Mouse (Mus musculus) CD4-positive, CD25-positive, alpha-beta regulatory T cell, adult 4 months (primary cell): ENCODE measurements around the gene Cuedc1. TPM values are rescaled to one million over a fixed set of nuclear protein-coding genes. Genes with fewer than 3 reads are reported as not detected.

Source experiments
- ATAC-seq: one replicate; pipeline ENCODE4 v1.8.0; 2017
- polyA plus RNA-seq, 2 experiments: library from polyadenylated mRNA; unstranded; fragments of 100-300 nt; shearing (Covaris generic); gene quantifications; one replicate each; pipeline ENCODE4 v1.2.1; 2017

Cuedc1 gene
- polyA plus RNA-seq: 1 to 10 TPM; 4.1 to 9.9 TPM

DNA sequence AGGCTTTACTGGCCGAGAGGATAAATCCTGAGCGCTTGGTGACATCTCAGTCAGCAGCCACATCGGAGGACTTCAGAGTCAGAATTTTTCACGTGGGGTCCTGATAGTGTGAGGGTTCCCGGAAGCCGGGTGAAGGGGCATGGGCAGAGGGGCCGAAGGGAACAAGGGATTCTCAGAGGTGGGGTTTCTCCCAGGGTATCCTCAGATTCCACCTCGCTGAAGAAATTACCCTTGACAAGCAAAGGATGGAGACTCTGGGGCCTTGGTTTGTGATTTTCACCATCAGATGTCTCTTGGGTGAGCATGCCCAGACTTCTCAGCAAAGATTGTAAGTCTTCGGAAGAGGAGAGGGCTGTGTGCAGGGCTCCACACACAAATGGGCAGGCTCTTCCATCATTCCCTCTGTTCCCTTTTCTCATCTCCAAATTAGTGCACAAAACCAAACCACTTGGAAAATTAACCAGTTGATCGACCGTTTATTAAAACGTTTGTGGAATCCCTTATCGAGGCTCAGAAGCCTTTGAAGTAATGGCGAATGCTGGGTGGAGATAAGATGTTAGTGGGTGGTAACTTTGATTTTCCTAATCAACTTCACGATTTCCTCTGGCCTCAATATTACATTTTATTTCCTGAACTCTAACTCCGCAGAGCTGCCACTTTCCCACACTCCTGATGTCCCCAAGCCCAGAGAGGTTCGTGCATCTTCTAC lies at the start of gene Cuedc1:
Cuedc1 (plus strand) TSS at position 38 of the 709 bp plus-strand sequence.
- ATAC-seq: no peak

DNA sequence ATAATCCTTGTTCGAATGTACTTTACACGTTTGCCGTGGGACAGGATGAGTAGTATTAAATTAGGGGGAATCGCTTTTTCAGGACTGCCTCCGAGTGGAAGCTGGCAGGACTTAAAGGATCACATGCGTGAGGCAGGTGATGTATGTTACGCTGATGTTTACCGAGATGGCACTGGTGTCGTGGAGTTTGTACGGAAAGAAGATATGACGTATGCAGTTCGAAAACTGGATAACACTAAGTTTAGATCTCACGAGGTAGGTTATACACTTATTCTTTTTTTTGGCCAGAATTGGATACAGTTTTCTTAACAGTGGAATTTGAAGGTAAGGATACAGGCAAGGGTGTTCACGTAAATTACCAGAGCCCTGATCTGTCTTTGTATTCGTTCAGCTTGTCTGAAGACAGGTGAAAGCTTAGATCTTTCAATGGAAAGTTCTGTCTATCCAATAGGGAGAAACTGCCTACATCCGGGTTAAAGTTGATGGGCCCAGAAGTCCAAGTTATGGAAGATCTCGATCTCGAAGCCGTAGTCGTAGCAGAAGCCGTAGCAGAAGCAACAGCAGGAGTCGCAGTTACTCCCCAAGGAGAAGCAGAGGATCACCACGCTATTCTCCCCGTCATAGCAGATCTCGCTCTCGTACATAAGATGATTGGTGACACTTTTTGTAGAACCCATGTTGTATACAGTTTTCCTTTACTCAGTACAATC lies 48.7 kb upstream of the Cuedc1 start:
- peak; percentile 12 for ATAC-seq

GRCm38 (mm10) chr11:88049732-88050131 lies 48.1 kb upstream of the Cuedc1 start:
- ATAC-seq: no peak

DNA sequence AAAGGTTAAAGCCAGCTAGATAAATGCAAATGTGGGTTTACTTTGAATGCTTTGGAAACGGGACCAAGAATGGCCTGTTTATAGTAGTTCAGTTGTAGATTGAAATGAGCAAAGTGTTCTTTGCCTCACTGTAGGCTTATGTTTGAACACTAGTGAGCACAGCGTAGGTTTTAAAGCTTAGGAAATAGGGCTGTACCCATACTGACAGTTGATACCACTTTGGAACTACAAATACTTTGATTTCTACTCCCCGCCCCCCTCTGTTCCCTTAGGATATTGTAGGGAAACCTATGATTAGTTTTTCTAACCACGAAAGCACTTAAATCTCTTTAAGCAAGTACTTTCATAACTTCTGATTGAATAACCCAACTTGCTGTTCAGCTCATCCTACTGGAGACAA lies 45.2 kb upstream of the Cuedc1 start:
- no peak for ATAC-seq

DNA sequence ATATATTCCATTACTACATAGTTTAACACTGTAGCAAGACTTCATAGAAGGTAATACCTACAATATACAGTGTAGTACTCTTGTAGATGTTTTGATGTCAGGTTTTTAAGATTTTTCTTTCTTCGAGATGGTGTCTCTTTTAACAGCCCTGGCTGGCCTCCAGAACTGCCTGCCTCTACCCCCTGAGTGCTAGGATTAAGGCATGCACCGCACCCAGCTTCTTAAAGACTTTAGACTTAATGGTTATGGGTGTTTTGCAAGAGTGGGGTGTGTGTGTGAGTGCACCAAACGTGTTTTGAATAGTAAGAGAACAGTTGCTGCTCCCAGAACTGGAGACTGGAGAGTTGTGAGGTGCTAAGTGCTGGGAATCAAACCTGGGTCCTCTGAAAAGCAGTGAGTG lies 44.0 kb upstream of the Cuedc1 start:
- no peak for ATAC-seq

GRCm38 (mm10) chr11:88054589-88054988 lies 43.3 kb upstream of the Cuedc1 start:
- peak; percentile 41 for ATAC-seq

DNA sequence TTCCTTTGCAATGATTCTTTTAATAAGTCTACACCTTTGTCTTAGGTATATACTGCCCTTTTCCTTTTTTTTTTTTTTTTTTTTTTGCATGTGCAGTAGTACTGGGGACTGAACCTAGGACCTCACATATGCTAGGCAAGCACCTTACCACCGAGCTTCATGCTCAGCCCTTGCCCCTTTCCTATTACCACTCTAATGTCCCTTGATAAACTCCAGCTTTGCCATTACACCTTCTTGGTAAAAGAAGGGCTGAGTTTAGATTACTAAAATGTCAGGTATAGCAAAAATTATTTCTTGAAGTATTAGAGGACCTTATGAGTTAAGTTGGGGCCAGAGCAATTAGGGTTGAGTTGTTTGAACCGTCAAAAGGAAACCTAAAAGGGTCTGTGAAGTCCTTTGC lies 42.1 kb upstream of the Cuedc1 start:
- no peak for ATAC-seq

GRCm38 (mm10) chr11:88057788-88058187 lies 40.1 kb upstream of the Cuedc1 start:
- ATAC-seq: no peak

DNA sequence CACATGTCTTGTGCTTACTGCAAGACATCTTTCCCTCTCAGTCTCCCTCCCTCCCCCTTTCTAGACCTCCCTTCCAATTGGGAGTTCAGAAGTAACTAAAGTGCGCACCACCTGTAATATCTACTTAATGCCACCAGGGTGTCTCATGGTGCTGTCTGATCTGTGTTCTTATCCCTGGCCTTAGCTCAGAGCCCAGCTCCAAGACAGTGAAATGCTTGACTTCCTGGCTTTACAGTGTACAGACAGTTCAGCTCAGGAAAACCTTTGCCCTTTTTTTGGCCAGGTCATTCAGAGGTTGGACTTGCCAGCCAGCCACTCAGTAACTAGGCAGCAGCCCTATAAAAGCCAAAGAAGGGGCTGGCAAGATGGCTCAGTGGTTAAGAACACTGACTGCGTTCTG lies 38.7 kb upstream of the Cuedc1 start:
- ATAC-seq: peak; percentile 94

DNA sequence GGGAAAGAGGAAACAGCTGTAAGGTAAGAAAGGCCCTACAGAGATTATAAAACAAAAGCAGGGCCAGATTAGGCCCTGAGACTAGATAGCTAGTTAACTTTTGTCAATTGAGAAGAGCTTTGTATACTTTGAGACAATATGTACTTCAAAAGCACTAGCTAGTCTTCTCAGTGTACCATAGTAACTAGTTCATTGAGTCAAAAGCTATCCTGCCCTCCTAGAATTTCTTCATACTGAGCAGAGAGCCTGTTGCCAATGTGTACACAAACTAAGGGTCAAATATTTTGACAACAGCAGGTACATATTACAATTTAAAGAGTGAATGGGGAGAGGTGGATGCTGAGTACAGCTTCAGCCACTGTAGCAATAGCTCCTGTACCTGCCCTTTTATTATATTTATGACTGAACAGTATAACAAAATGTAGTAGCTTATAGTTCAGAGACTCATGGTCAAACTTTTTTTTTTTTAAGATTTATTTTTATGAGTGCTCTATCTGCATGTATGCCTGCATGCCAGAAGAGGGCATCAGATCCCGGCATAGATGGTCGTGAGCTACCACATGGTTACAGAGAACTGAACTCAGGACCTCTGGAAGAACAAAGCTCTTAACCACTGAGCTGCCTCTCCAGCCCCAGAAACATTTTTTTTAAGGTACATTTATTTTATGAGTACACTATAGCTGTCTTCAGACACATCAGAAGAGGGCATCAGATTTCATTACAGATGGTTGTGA lies 35.8 kb upstream of the Cuedc1 start:
- no peak for ATAC-seq

DNA sequence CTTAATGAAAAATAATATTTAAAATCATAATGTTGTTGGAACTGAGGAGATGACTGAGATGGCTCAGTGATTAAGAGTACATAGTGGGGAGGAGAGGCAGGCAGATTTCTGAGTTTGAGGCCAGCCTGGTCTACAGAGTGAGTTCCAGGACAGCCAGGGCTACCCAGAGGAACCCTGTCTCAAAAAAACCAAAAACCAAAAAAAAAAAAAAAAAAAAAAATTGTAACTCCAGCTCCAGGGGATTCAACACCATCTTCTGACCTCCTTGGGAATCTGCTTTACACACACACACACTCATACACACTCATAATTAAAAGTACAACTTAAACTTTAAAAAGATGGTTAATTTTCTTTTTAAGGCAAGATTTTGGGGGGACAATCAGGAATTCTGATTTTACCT lies 32.1 kb upstream of the Cuedc1 start:
- no peak for ATAC-seq

GRCm38 (mm10) chr11:88067191-88067585 lies 30.7 kb upstream of the Cuedc1 start:
- no peak for ATAC-seq

DNA sequence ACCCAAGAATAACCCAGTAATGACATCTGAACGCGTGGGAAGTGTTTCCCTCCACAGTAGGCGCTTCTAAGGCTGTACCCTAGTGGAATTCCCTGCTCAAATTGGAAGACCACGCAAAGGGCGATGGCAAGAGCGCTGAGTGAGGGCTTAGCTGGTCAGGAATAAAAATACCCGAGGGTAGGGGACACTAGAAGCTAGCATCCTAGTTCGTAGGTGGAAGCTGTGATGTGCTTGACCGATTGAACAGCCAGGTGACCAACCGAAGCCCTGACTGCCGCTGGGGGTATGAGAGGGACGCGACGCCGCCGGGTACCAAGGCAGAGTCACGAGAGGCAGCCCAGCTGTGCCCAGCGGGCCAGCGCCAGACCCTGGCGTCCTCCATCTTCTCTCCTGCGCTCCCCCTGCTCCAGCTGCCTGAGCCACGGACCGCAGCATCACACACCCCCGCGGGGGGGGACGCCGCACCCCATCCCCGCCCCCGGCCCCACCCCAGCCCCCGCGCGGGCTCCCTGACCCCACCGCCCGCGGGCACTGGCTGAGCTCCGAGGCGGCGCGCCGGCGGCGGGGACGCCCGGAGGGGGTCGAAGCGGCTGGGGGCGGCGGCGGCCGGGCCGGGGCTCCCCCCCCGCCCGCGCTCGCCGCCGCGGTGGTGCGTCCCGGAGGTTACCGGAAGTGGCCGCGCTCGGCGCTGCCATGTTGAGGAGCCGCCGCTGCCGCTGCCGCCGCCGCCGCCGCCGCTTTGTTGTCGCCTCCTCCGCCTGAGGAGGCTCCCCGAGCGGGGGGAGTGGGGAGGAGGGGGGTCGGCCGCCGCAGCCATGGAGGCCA lies 30.1 kb upstream of the Cuedc1 start, which contains the start of gene Vezf1:
Vezf1 (plus strand) TSS at position 694 of the 825 bp plus-strand sequence.
- peak; percentile 64 for ATAC-seq

- peak; percentile 39 for ATAC-seq
Observed at GRCm38 (mm10) chr11:88068411-88069245, 29.2 kb upstream of the Cuedc1 start.

DNA sequence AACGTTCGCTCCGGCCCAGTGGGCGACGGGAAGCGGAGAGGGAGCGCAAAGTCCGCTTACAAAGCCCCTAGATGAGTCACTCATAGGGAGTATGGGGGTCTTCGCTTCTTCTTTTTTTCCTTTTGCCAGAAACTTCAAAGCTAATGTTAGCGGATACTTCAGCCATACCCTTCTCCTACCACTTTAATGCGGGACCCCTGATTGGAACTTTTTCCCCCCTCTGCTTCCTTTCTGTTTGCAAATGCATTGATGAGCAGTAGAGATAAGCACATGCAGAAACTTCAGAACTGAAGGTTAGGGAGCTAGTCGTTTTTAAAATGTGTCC lies 28.6 kb upstream of the Cuedc1 start:
- ATAC-seq: no peak

- no peak for ATAC-seq
Observed at GRCm38 (mm10) chr11:88070392-88070791, 27.5 kb upstream of the Cuedc1 start.

DNA sequence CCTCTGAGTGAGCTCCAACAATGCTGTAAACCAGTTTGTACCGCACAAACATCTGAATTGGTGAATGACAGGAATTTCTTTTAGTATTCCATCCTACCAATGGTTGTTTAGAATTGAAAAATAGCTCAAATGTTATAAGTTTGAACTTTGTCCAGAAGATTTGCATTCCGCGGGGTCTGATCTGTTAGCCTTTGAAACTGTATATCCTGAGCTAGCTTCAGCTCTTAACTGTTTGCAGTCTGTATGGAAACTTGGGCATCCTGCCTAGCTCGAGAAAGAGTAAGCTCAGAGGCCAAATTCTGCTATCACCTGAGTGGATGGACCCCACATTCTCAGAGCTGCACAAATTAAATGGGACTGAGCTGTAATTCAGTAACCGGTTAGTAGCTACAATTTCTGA lies 26.7 kb upstream of the Cuedc1 start:
- ATAC-seq: no peak

GRCm38 (mm10) chr11:88073343-88073875 lies 24.4 kb upstream of the Cuedc1 start:
- ATAC-seq: peak; percentile 26

DNA sequence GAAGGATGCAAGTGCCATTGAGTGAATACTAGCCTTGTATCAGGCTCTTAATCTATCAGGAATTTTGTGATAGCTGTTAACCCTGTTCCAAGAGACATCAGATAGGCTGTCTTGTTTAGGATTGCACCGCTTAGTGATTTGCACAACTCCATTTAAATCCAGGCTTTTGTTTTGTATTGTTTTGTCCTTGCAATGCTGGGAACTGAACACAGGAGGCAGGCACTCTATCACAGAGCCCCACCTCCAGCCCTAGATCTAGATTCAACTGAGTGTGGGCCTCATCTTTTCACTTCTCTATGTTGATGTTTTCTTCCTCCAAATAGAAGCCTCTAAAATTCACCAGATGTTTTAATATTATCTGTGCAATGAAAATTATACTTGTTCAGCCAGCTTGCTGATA lies 22.2 kb upstream of the Cuedc1 start:
- ATAC-seq: no peak

DNA sequence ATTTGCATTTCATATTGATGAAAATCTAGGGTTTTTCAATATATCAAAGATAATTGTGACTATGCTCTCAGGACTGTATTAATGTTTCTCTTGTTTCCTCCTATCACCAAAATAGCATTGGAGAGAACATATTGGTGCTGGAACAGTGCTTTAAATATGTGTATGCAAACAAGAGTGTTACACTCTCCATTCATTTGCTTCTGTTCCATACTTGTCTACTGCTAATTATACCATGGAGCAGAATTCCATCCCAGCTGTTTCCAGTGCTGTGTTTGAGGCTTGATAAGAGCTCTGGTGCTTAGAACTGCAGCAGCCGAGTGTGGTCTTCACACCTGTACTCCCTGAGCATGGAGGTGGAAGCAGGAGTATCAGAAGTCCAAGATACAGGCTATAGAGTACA lies 21.5 kb upstream of the Cuedc1 start:
- ATAC-seq: no peak

GRCm38 (mm10) chr11:88083699-88084098 lies 14.2 kb upstream of the Cuedc1 start:
- ATAC-seq: no peak
